Mouse (Mus musculus): ENCODE measurements at regions not wholly inside any gene's neighbourhood (a gene's known extent, or its start where the extent isn't known, plus 50 kb on each side); places are given as distances from the start of the nearest gene placed in this dataset.
A peak's percentile ranks its signal among the peaks of the same experiment; 100 is the strongest.

DNA sequence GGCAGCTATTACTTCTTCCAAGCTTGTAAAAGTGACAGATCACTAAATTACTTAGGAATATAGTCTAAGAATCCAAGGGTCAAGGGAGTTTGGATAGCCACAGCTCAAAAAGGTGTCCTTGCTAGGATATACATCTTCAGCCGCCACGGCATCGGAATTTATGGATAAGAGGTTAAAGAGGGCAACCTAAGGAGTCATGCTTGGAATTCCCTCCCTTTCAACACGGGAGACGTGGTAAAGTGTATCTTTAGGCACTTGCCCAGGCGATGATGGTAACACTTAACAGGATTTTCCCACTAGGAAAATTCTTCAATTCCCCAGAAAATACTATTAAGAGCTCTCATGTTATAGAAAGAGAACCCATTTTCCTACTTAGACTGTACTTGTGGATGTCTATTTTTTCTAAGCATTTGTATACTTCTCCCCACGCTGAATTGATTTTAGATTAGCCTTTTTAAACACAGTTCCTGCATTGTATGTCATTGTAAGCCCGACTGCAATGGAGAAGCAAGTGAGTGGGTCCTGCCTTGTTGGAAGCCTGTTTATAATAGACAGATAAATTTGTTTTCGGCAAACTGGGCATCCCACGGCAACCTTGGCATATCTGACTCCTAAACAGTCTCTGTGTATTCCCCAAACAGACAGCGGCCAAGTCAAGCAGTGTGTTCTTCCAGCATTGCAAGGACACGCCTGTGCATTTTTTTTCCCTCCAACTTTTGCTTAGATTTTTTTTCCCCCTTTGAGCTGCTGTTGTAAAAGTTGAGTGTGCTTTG lies 171.3 kb upstream of the Krr1 start:
- no peak for DNase-seq (ENCODE audit: low spot score in 2 of 2)
- intact Hi-C loops (cut with DNase I): no loop called here

DNA sequence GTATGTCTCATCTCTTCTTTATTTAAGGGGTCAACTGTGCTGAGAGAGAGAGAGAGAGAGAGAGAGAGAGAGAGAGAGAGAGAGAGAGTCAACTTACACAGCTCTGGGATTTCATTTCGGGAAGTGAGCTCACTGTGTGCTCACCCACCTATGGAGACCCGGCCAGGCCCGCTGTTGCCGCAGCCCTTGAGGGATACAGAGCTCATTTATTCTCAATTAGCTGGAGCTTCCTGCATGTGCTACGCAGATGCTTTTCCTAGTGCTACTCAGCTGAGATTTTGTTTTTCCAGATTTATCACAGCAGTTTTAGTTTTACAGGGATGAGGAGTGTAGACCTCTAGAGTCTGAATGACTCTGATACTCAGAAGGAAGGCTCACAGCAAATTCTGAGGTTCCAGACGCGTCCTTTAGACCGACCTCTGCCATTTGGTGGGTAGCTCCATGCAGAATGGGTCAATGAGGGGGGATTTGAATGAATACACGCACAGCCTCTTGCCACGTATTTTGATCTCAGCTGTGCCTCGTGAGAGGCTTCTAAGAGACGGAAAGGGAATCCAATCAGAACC lies 170.6 kb upstream of the Krr1 start:
- DNase-seq (ENCODE audit: low spot score in 2 of 2): no peak
- intact Hi-C loops (cut with DNase I): no loop called here

DNA sequence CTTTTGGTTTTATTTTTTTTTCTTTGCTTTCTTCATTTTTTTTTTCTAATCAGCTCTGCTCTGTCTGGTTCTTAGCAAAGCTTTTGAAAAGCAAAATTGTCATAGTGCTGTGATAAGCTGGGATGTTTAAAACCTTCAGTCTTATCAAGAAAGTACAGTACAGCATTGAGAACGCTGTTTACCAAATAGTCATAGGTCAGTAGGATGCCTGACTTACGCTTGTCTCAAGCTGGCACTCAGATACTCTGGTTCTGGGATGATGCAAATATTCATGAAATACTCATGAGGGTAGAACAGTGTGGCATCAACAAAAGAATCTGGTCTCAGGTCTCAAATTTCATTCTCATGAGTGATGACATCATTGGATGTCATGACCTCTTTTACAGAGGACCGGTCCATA lies 166.1 kb upstream of the Krr1 start:
- intact Hi-C loops (cut with DNase I): no loop called here

DNA sequence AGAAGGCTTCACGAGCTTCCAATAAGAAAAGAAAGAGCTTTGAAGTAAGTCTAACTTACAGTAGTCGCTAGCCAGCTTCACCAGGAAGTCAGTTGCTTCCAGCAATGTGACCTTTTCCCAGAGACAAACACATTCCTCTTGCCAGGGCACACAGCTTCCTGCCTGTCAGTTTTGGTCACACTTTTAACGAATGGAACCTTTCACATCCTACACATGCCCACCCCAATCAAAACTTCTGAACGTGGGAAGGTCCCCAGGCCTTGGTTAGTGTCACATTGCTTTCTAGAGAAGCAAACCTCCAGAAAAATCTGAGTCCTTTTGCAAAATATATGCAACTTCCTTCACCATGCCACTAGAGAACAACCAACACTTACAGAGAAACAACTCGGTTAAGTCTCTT lies 165.5 kb upstream of the Krr1 start:
- intact Hi-C loops (cut with DNase I): no loop called here

More for the DNA sequence above, 166.1 kb upstream of the Krr1 start:
- DNase-seq (ENCODE audit: low spot score in 2 of 2): no peak

DNA sequence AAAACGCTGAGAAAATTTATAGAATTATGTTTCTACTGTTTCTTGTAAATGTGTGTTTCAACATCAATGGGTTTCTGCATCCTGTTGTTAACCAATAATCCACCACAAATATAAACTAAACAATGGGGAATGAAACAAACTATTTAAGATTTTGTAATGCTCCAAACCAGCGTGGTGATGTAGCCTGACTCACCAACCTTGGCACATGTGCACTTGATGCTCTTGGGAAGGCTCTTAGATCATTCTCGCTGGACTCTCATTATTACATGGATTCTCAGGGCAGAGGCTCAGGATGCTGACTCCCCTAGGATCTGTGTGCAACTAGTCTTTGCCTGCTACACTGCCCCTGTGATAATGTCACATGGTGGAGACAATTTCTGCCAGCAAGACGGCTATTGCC lies 158.7 kb upstream of the Krr1 start:
- intact Hi-C loops (cut with DNase I): no loop called here
- no peak for DNase-seq (ENCODE audit: low spot score in 2 of 2)

More for the DNA sequence above, 165.5 kb upstream of the Krr1 start:
- no peak for DNase-seq (ENCODE audit: low spot score in 2 of 2)

DNA sequence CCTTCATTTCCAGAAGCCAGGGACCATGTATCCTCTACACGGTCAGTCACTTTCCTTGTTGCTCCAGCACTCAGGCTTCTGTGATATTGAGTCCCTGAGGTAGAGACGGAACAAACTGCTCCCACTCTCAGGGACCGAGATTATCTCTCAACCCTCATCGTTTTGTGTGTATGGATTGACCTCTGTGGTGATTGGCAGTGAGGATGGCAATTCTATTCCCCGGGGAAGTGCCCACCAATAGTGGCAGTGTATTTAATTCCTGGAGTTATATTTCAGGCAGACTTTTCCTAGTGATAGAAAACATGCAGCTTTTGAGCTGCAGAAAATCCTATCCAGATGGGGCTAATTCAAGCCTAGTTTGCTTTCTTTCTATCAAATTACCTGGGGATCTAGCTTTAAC lies 157.8 kb upstream of the Krr1 start:
- intact Hi-C loops (cut with DNase I): no loop called here
- DNase-seq (ENCODE audit: low spot score in 2 of 2): no peak

DNA sequence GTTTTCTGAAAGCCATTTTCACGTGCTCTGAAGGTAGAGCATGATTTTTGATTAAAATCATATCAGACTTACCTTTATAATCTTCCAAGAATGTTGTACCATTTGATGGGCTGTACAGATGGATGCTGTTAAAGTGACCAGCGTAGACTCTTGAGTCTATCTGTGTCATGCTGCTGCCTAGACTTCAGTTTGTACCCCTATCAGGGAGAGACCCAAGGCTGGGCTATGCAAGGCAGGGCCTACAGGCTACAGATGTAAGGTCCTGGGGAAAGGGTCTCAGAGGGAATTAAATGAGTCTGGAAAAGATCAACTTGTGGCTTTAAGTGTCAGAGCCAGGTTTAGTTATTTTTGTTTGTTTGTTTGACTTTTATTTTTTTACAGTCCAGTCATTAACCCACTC lies 157.3 kb upstream of the Krr1 start:
- intact Hi-C loops (cut with DNase I): no loop called here
- no peak for DNase-seq (ENCODE audit: low spot score in 2 of 2)

DNA sequence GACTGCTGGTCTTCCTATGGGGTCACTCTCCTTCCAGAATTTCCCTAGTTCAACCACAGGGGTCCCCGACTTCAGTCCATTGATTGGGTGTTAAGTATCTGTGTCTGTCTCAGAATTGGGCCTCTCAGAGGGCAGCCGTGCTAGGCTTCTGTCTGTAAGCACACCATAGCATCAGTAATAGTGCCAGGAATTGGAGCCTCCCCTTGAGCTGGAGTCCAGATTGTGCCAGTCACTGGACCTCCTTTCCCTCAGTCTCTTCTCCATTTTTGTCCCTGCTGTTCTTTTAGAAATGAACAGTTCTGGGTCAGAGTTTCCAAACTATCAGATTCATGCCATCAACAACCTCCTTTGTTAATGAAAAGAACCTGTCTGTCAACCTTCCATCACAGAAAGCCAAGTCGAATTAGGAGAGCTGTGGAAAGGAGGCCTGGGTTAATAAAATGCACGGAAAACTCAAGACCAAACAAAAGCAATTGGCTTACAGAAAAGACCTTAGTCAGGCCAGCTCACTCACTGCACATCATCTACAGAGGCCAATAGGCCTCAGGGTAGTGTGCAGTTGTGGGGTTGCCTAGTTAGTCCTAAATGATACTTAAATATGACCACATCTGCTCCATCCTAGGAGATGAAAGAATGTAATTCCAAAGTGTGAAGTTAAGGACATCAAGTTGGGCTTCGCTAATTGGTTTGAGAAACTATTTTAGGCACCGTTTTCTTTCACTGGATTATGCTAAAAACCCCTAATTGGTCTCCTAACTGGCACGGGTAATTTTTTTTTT lies 156.5 kb upstream of the Krr1 start:
- intact Hi-C loops (cut with DNase I): no loop called here
- peak in 1 of 2 experiments; percentile 12 for DNase-seq (ENCODE audit: low spot score in 2 of 2)

DNA sequence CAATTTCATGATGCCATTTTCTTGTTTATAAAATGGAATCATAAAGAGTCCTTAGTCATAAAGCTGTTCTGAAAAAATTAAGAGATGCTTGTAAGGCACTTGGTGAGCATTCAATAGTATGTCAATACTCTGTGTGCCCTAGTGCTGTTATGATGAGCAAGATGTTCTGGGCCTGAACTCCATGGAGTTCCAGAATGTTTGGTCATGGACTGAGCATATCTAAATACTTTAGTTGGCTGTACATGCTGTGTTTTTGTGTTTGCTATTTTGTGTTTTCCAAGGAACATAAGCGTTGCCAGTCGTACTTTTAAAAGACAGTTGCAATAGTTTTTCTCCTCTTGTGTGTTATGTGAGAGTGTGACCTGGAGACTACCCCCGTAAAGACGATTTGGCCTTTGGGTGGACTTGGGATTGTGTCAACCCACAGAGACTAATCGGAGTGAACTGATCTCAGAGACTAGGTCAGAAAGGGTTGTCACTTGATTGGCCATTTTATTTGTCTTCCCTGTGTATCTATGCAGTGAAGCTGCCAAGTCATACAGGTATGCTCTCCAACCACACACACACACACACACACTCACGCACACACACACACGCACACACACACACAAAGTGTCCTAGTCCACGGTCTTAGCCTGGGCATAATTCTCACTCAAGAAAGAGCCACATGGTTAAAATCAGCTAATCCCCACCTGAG lies 152.6 kb upstream of the Krr1 start:
- no peak for DNase-seq (ENCODE audit: low spot score in 2 of 2)
- intact Hi-C loops (cut with DNase I): no loop called here

DNA sequence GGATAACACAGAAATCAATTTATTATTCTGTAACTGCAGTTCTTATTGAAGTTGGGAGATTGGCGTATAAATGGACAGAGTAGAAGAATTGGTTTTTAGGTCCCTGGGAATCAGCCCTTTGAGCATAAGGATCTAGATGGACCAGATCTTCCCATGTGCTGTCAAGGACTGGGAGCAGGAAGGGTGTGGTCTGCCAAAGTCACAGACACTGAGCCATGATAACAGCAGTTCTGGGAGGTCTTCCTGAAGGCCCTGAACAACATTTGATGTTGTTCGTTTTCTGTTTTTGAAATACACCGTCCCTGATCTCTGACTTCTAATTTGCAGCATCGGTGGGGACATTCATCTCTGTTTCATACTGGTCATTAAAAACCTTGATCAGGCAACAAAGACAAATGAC lies 147.6 kb upstream of the Krr1 start:
- intact Hi-C loops (cut with DNase I): no loop called here
- DNase-seq (ENCODE audit: low spot score in 2 of 2): no peak

DNA sequence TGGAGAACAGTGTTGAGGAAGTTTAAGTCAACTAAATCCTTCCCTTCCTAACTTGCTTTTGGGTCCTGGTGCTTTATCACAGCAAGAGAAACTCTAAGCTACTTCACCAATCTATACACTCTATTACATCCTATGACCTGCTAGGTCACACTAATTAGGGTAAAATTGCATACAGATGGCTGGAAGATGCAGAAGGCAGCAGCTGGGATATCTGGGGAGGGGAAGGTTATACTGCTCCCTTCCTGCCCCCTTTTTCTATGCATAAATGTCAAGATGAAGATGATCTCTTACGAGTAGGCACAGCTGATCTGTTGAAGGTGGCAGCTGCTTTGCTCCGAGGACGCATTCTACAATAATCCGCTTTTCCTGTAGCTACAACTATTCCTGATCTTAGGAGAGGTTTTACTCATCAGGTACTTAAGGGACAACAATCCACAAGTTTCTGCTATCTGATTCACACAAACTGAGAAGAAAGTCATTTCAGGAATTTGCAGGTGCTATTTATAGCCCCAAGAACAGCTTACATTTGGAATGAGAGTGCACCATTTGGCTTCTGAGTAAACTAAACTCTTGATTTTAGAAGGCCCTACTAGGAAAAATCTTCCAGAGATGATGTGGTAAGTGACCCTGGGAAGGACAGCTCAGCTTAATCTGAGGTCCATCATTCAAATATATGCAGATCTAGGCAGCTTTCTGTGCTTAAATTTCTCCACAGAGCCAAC lies 146.3 kb upstream of the Krr1 start:
- peak in 1 of 2 experiments; percentile 19 for DNase-seq (ENCODE audit: low spot score in 2 of 2)
- intact Hi-C loops (cut with DNase I): no loop called here

DNA sequence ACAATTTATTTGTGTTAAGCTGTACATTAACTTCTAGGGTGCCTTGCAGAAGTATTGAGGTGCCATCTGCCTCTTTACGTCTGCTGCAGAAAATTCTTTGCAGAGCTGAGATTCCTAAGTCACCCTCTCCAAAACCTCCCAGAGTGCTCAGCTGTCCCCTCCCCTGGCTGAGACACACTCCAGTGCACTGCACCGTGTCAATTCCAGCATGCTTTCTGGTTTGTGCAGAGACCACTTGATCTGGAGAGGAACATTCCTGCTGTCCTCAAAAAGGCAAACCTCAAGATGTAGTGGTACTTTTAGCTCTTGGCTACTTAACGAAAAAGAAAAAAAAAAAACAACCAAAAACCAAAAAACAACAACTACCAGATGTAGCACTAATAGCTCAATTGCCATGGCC lies 145.2 kb upstream of the Krr1 start:
- DNase-seq (ENCODE audit: low spot score in 2 of 2): no peak
- intact Hi-C loops (cut with DNase I): no loop called here

DNA sequence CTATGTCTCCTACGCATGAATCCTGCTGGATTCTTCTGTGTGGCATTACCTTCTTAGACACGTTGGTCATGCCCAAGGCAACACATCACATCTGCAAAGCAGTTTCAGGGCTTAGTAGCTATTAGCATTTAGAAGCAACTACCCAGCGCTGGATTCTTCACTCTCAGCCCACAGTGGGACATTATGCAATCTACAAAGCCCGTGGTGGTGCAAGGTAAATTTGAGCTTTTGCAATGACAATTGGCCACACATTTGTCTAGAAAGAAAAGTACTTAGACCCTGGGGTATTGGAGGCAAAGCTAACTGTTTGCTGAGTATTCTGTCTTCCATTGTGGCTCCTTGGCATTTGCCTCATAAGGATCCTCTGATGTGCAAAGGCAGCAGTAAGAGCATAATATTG lies 144.5 kb upstream of the Krr1 start:
- no peak for DNase-seq (ENCODE audit: low spot score in 2 of 2)
- intact Hi-C loops (cut with DNase I): no loop called here

DNA sequence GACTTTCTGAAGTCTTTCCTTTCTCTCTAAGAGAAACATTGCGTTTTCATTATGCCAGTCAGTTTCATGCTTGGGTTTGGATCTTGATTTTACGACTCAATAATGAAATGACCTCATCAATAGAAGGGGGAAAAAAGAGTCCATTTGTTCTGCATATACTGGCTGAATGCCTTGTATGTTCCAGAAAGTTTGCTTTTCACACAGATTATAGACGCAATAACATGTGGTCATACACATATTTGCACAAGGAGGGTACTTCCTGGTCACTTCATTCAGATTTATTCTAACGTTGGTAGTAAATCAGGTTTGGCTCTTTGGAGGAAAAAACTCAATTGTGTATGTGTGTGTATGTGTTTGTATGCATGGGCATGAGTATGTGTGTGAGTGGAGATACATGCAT lies 143.9 kb upstream of the Krr1 start:
- no peak for DNase-seq (ENCODE audit: low spot score in 2 of 2)
- intact Hi-C loops (cut with DNase I): no loop called here

DNA sequence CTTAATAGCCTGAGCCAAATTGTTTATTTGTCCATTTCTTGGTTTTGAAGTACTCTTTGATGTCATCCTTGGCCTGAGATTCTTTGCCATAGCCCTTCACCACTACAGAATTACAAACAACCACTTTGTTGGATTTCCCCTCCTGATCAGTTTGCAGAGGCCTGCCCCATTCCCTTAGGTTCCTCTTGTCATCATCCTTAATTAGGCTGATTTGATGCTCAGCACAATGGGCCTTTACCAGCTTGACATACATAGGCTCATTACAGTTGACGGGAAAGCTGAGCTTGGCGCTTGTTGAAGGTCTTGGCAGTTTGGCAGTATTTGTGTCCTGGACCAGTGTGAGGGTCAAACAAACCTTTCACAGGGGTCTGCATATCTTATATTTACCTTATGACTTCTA lies 143.2 kb upstream of the Krr1 start:
- DNase-seq (ENCODE audit: low spot score in 2 of 2): no peak
- intact Hi-C loops (cut with DNase I): no loop called here

DNA sequence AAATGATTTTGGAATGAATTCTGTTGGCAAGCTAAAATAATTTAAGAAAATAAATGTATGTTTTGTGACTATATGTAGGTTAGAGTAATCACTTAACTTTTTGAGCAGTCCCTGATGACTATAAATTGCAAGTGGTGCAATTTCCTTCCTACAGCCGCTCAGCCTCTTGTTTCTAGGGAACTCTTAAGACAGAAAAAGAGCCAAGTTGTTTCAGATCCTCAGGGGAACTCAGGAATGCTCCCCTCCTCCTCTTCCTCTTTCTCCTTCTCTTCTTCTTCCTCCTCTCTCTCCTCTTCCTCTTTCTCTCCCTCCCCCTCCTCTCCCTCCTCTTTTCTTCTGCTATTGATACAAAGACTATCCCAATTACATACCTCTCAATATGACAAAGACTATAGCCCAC lies 141.4 kb upstream of the Krr1 start:
- DNase-seq (ENCODE audit: low spot score in 2 of 2): no peak
- intact Hi-C loops (cut with DNase I): no loop called here

DNA sequence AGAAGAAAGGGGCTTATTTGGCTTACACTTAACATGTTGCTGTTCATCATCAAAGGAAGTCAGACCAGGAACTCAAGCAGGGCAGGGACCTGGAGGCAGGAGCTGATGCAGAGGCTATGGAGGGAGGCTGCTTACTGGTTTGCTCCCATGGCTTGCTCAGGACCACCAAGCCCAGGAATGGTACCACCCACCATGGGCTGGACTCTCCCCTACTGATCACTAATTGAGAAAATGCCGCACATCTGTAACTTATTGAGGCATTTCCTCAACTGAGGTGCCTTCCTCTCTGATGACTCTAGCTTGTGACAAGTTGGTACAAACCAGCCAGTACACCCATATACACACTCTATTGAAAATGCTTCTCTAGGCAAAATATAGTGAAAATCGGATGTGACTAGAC lies 138.9 kb upstream of the Krr1 start:
- intact Hi-C loops (cut with DNase I): no loop called here
- no peak for DNase-seq (ENCODE audit: low spot score in 2 of 2)

DNA sequence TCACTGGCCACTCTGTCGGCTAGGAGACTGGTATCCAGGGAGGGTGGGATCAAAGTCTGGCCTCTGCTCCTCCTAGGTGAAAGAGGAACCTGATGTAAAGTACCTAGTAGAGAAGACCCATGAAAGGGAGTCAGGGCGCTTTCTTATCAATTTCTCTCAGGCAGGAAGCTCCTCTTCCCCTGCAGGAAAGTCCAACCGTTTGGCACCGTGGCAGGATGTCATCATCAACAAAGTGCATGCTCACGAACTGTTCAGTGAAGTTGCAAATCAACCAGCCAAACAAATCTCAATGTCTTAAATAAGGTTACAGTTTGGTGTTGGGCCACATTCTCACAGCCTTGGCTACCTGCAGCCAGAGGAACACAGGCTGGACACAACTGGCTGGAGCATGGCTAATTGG lies 138.2 kb upstream of the Krr1 start:
- intact Hi-C loops (cut with DNase I): no loop called here
- DNase-seq (ENCODE audit: low spot score in 2 of 2): no peak

DNA sequence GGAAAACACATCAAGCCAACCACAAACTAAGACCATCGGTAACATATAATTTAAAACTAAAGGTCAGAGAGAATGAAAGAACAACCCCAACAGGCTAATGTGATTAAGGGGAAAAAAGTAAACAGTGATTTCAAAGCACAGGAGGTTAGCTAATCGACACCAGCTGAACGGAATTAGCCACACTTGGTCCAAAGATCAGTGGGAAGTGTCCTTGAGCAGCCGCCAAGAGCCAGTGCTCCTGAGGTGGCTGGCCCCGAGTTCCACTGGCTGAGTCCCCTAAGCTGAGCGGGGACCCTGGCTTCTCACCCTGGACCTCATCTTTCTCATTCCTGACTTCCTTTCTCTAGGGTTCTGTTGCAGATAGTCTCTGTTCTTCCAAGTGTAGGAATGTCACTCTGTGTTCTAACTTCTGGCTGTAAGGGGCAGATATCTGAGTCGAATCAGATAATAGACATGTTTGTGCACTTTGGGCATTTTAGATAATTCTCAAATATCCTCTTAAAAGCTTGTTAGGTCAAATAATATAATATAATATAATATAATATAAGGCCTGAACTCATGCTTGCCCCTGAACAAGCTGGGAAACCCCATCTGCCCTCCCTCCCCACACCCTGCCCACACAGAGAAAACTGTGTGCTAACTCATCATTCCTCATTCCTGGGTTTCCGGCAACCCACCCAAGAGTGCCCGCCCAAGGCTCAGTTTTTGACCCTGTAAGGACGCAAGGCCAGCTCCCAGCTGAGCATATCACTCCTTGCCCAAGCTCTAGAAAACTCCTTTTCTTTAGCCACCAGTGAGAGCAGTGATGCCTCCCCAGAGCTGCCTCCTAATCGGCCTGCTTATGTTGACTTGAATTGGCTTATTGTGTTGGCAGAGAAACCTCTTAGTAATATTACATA lies 137.3 kb upstream of the Krr1 start:
- no peak for DNase-seq (ENCODE audit: low spot score in 2 of 2)
- intact Hi-C loops (cut with DNase I): no loop called here

Data from left cerebral cortex, postnatal 14 days (tissue).